Mouse (Mus musculus) left cerebral cortex, adult 8-10 months (tissue): ENCODE measurements around the gene Olfm2. TPM values are rescaled to one million over a fixed set of nuclear protein-coding genes. Genes with fewer than 3 reads are reported as not detected.
"Not testable (repeated sequence)": the region's sequence is repeated elsewhere in the genome, so short reads cannot be mapped to it uniquely, and the experiment has no call there.

Experiments used
- DNase-seq, 2 experiments: peaks; one replicate each; pipeline ENCODE4 v3.0.0; 2022; ENCODE audit warnings: low spot score in 2 of 2
- total RNA-seq, 4 experiments: library from RNA; stranded (reverse); gene quantifications; 2 replicates each; pipeline ENCODE4 v1.2.4; 2022

The Olfm2 gene
- total RNA-seq, 4 experiments from 2014 or later, result 122 to 129 (median 125) TPM

GRCm38 (mm10) chr9:20657546-20657945 is 88.6 kb downstream of the Olfm2 start:
- DNase-seq, result no peak

DNA sequence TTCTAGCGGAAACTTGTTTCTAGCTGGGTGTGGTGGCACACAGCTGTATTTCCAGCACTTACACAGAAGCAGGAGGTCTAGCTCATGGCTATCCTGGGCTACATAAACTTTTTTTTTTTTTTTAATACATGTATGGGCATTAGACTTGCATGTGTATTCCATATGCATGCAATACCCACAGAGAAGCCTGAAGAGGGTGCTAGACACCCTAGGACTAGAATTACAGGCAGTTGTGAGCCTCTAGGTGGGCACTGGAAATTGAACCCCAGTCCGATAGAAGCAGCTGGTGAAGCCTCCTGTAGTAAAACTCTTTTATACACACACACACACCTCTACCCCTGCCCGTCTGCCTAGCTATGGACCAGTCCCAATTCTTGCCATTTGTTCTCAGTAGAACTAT is 92.3 kb downstream of the Olfm2 start:
- no peak for DNase-seq

DNA sequence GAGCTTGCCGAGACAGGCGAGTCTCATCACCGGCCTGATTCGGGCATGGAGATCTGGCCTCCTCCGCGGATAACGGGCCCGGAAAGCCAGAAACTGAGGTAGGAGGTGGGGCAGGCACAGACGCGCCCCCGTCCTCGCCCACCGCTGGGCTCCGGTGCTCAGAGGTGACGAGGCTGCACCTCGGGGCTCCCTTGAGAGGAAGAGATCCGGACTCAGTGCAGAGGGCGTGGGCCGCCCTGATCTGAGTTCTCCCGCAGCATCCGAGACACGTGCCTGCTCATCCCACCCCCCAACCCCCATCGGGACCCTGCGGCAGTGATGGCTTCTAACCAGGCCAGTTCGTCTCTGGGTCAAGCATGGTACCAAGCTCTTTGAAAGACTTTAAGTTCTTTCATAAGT is 93.9 kb downstream of the Olfm2 start:
- DNase-seq, result no peak

- peak; percentile 97 to 100 for DNase-seq
Observed at GRCm38 (mm10) chr9:20651602-20652259, 94.4 kb downstream of the Olfm2 start, which contains the start of gene Pin1. Gene Pin1 (plus strand): TSS chr9:20652095.

DNA sequence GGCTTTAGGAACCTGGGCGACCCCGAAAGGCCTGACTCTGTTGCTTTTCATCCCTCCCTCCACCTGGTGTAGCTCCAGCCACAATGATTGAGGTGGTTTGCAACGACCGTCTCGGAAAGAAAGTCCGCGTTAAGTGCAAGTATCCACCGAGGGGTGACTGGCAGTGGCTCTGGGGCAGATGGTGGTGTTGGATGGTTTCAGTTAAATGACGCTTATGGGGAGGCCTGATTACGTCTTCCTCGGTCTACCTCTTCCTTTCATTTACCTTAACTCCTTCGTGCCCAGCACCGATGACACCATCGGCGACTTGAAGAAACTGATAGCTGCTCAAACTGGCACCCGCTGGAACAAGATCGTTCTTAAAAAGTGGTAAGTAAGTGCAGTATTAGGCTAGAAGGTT is 101.0 kb downstream of the Olfm2 start:
- DNase-seq, result no peak

GRCm38 (mm10) chr9:20644360-20645081 is 101.6 kb downstream of the Olfm2 start, which contains the start of gene Fbxl12:
Gene Fbxl12 (minus strand): TSS chr9:20644767.
- peak; percentile 69 to 71 for DNase-seq

GRCm38 (mm10) chr9:20643781-20644180 is 102.4 kb downstream of the Olfm2 start:
- DNase-seq, result no peak

GRCm38 (mm10) chr9:20642896-20643466 is 103.2 kb downstream of the Olfm2 start:
- peak; percentile 46 to 62 for DNase-seq

GRCm38 (mm10) chr9:20642101-20642895 is 103.9 kb downstream of the Olfm2 start, which contains the start of gene Ubl5:
Gene Ubl5 (plus strand): TSS chr9:20642878.
- no peak for DNase-seq

DNA sequence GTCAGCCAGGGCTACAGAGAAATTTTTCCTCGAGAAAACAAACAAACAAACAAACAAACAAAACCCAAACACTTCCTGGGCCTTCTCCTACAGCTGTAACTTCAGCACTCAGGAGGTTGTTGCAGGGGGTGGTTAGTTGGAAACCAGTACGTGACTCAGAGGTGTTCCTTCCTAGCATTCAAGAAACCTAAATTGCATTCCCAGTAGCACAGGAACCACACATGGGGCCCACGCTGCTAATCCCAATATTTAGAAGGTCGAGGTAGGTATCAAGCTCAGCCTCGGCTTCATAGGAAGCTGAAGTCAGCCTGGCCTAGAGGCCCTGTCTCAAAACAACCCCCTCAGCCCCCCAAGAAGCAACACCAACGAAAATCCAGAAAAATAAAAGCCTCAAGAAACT is 104.6 kb downstream of the Olfm2 start:
- no peak for DNase-seq

DNA sequence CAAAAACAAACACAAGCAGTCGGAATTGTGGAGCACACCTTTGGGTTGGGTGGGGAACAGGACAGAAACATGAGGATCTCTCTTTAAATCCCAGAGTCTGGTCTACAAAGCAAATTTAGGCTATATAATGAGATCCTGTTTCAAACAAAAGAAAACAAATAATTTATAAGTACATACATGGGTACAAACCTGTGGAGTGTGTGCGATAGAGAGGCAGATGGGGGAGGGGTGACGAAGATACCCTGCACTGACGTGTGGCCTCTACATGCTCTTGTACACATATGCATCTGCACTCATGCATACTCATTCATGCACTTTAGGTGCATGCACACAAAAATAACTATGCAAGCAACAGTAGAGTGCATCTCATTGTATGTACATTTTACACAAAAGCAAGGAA is 106.7 kb downstream of the Olfm2 start:
- DNase-seq, result no peak

GRCm38 (mm10) chr9:20638552-20638951 is 107.6 kb downstream of the Olfm2 start:
- no peak for DNase-seq

- no peak for DNase-seq
Observed at GRCm38 (mm10) chr9:20636790-20637189, 109.4 kb downstream of the Olfm2 start.

DNA sequence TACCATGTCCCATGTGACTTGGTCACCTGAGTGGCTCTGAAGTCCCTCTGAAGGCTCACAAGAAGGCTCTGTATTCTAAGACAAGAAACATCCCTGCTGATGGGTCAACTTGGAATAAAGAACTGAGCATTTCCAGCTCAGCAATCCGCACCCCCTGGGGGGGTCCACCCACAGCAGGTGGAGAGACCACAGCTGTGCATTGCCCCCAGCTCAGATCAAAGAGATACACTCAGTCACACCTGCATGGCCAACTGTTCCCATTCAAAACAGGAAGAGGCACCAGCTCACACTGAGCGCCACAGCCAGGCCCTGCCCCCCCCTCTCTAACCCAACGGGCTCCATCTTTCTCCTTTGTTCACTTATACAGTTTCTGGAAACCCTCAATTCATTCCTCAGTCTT is 109.9 kb downstream of the Olfm2 start:
- no peak for DNase-seq

DNA sequence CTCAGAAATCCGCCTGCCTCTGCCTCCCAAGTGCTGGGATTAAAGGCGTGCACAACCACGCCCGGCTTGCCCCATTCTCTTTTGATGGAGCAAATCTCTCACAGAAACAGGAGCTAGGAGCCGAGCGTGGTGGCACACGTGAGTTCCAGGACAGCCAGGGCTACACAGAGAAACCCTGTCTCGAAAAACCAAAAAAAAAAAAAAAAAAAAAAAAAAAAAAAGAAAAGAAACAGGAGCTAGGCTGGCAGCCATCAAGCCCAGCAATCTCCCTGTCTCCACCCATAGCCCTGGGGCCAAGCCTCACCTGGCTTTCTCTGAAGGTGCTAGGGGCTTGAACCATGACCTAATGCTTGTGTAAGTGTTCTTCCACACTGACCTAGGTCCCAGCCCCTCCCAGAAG is 110.5 kb downstream of the Olfm2 start:
- DNase-seq, result not testable (repeated sequence)

GRCm38 (mm10) chr9:20631332-20631731 is 114.8 kb downstream of the Olfm2 start:
- no peak for DNase-seq

Other genes with a start within 250 kb of the Olfm2 start
- gene Zfp266, start 224.9 kb downstream of the Olfm2 start, total RNA-seq, result 10 to 100 TPM; 38.8 to 52.8 (median 43.8) TPM
- 10 to 100 TPM; 16.4 to 21.1 (median 18.7) TPM for gene Zfp846, start 165.1 kb downstream of the Olfm2 start, total RNA-seq
- 100 to 1,000 TPM; 263 to 330 (median 301) TPM for gene Ubl5, start 103.5 kb downstream of the Olfm2 start, total RNA-seq
- 10 to 100 TPM; 20.1 to 29.5 (median 26.9) TPM for gene Fbxl12, start 101.6 kb downstream of the Olfm2 start, total RNA-seq
- 10 to 100 TPM; 32.7 to 37.5 (median 35.2) TPM for gene Pin1, start 94.3 kb downstream of the Olfm2 start, total RNA-seq
- 1 to 10 TPM; 1.0 to 2.0 (median 1.3) TPM for gene Col5a3, start 68.7 kb upstream of the Olfm2 start, total RNA-seq
- gene Rdh8, start 72.2 kb upstream of the Olfm2 start, total RNA-seq, result not detected
- 10 to 100 TPM; 71.9 to 91.7 (median 82.6) TPM for gene A230050P20Rik, start 122.3 kb upstream of the Olfm2 start, total RNA-seq
- 10 to 100 TPM in 1 of 4 experiments, 1 to 10 TPM in 3; 8.4 to 10.1 (median 9.2) TPM for gene Angptl6, start 133.4 kb upstream of the Olfm2 start, total RNA-seq
- gene Ppan, start 141.8 kb upstream of the Olfm2 start, total RNA-seq, result 10 to 100 TPM; 21.5 to 27.2 (median 23.6) TPM
- gene Eif3g, start 152.3 kb upstream of the Olfm2 start, total RNA-seq, result 100 to 1,000 TPM; 130 to 139 (median 136) TPM
- gene Dnmt1, start 213.5 kb upstream of the Olfm2 start, total RNA-seq, result 10 to 100 TPM; 39.7 to 41.3 (median 40.5) TPM
- 1 to 10 TPM; 2.0 to 3.4 (median 2.7) TPM for gene S1pr2, start 230.4 kb upstream of the Olfm2 start, total RNA-seq